Mouse (Mus musculus) thymus, postnatal 0 days (tissue): Measurements from ENCODE around the gene Arfgef2. TPM values are rescaled to one million over a fixed set of nuclear protein-coding genes. Genes with fewer than 3 reads are reported as not detected.

Experiments used
- DNase-seq: peaks from one replicate; pipeline ENCODE4 v3.0.0-alpha.2; 2015; ENCODE audit warnings: low spot score
- polyA plus RNA-seq: library from polyadenylated mRNA; unstranded; fragments of >200 nt; fragmentation: Nextera tagmentation; extraction: Ambion mirVana; gene quantifications from 2 replicates; pipeline ENCODE4 v1.2.1, GENCODE M21; 2015

The Arfgef2 gene
- polyA plus RNA-seq, 1 experiment from 2014 or later = 6.2 TPM

- no peak for DNase-seq
These were observed 851 bp downstream of the Arfgef2 start for GRCm38 (mm10) chr2:166806173-166806705.

- DNase-seq = no peak
These were observed 1.4 kb downstream of the Arfgef2 start for GRCm38 (mm10) chr2:166806813-166807212.

DNA sequence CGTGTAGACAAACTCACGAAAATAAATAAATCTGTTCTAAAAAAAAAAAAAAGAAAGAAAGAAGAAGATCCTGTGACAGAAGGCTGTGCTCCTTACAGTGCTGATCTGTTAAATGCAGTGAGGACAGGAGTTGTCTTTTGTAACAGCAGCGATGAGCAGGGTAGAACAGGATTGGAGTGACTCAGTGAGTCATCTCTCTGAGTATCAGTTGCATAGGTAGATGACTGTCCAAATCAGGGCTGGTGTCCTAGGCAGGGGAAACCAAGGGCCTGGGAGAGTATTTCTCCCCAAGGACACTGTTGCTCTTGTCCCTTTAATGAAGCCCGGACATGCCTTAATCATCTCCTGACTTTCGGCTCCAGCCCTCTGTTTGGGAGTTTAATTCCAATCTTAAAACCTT lies 4.1 kb downstream of the Arfgef2 start:
- DNase-seq = no peak

DNA sequence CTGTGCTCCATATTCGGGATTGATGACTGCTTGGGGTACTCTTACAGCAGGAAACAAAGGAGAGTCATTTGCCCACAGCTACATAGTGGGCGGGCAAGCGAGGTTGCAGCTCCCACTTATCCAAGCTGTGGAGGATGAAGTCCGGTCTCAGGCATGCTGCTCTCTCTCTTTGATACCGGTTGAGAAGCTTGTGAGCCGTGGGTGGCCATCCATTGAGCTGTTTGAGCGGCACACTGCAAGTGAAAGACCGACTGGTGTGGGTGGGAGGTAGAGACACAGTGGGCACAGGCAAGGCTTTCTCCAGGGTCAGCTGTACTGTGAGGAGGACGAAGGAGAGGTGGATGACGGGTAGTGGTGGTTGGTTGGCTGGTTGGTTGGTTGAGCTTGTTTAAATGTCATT lies 5.4 kb downstream of the Arfgef2 start:
- no peak for DNase-seq

DNA sequence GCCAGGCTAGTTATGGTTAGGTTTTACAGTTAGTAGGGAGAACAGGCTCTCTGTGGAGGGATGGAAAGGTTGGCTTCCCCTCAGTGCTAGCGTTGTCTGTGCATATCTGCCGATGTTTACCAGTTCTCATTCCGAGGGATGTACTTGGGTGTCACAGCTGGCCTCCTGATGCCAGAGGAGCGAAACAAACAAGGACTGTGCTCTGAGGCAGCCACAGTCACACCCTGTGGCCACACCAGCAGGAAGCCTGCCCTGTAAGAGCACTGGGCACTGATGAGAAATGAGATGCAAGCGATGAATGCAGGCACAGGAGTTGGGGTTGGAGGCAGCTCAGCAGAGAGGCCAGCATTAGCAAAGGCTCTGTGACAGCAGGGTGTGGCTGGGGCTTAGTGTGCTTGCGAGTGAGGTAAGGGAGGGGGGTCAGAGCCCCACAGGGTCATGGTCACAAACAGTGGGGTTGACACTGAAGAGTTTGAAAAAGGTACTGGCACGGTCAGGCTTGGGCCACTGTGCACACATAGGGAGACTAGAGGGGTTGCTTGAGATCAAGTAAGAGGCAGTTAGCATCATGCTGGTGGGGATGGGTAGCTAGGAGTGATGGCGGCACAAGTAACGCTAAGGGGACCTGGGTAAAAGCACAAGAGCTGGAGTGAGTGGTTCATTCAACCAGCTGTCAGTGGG lies 13.2 kb downstream of the Arfgef2 start:
- DNase-seq = no peak

GRCm38 (mm10) chr2:166819849-166820248 lies 14.5 kb downstream of the Arfgef2 start:
- DNase-seq = no peak

DNA sequence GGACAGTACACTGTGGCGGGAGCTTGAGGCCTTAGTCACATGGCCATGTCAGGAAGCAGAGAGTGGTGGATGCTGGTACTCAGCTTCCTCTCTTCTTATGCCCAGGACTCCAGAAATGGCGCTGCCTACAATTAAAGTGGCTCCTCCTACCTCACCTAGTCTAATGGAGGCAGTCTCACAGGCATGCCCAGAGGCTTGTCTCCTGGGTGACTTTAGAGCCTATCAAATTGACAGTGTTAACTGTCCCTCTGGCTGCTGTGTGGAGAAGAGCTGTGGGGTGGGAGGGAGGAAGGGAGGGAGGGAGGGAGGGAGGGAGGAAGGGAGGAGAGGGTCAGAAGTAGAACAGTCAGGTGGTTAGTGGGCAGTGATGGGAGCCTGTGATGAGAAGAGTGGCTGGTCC lies 15.5 kb downstream of the Arfgef2 start:
- DNase-seq = no peak

- no peak for DNase-seq
These were observed 16.0 kb downstream of the Arfgef2 start for GRCm38 (mm10) chr2:166821406-166821805.

- no peak for DNase-seq
These were observed 16.9 kb downstream of the Arfgef2 start for GRCm38 (mm10) chr2:166822119-166822826.

DNA sequence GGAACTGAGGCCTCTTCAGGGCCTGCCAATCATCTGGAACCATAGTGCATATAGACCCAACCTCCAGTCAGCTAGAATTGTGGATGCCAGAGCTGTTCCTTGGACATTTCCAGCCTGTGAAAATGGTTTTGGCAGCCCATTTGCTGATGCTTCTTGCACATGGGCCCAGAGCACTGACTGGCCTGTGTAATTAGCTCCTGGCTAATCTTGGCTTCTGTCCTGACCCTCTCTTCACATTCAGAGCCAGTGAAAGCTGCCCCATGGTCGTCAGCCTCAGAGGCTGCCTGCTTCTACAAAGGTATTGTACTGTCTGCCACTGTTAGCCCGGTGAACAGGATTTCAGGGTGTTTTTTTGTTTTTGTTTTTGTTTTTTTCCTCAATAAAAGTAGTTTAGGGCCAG lies 17.5 kb downstream of the Arfgef2 start:
- no peak for DNase-seq

DNA sequence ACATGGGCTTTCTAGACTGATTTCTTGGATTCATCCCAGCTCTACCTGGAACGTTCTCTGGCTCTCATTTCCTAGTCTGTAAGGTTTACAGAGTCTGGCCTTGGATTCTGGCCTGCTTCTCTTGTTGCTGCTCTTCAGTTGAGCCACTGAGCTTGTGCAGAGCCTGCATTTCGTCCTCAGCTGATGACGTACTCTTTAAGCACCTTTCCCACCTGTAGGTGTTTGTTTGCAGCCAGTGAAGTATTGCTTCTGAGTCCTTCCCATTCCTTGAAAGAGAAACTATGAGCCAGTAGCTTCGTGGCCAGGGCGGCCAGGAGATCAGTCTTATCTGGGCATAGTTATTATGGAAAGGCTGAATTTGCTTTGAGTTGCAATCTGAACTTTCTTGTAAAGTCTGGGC lies 19.0 kb downstream of the Arfgef2 start:
- DNase-seq = no peak

- DNase-seq = no peak
These were observed 19.6 kb downstream of the Arfgef2 start for GRCm38 (mm10) chr2:166824998-166825397.

- DNase-seq = peak; percentile 48
These were observed 21.3 kb downstream of the Arfgef2 start for GRCm38 (mm10) chr2:166826491-166827224.

- DNase-seq = no peak
These were observed 22.9 kb downstream of the Arfgef2 start for GRCm38 (mm10) chr2:166828306-166828705.

DNA sequence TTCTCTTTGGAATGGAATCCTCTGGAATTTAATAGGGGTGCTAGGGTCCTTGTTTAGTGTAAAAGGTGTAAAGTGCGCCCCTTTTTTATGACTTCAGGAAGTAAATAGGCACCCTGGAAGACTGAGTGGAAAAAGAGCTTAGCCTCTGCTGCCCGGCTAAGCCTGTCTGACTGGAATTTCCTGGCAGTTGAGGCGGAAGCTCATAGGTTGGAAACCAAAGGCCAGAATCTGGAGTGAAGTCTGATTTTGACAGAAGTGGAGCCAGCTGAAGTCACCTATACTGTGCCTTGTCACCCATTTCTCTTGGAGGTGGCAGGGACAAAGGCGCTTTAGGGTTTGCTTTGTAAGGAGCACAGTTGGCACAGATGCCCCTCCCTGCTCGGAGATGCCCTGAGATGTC lies 25.0 kb downstream of the Arfgef2 start:
- no peak for DNase-seq

DNA sequence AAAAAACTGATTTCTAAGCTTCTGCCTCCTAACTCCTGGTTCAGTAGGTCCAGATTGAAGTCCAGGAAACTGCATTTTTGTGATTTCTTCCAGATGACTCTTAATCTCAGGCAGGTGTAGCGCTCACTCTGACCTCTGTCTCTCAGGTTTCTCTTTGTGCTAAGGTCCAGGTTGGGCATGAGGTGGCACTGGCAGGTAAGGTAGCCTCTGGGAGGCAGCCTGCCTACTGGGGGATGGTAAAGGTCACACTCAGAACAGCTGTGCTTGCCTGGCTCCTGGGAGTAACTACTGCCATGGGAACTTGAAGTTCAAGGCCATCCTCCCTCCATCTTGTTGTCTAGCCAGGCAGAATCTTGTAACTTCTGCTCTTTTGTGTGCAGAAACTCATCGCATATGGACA lies 28.7 kb downstream of the Arfgef2 start:
- DNase-seq = no peak

DNA sequence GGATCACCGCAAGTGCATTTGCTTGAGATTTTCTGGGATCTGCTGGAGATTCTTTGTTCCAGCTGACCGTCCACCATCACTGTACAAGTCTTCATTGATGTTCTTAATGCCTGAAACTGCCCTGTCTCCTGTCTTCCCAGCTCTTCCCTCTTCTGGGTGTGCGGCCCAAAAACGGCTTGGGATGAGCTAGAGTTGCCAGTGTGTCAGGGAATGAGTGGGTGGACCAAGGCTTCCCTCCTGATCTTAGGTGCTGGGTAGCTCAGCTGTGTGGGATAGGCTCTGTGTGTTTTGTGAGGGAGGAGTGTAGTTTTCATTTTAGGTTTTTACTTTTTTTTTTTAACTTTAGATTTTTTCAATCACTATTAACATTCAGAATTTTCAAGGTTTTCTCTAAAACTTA lies 29.4 kb downstream of the Arfgef2 start:
- no peak for DNase-seq

DNA sequence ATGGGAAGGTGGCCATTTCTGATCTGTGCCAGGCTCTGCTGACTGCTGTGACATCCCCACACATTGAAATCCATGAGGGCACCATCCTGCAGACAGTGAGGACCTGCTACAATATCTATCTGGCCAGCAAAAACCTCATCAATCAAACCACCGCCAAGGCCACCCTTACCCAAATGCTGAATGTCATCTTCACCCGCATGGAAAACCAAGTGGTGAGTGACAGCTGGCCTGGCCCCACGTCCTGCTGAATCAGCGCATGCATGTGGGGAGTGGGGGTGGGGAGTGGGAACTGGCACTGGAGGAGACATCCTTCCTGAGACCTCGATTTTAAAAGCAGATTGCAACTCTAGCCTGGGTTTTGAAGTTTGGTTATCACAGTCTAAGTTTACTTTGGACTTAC lies 30.2 kb downstream of the Arfgef2 start:
- no peak for DNase-seq

GRCm38 (mm10) chr2:166841813-166842212 lies 36.4 kb downstream of the Arfgef2 start:
- DNase-seq = no peak

GRCm38 (mm10) chr2:166850691-166851090 lies 45.3 kb downstream of the Arfgef2 start:
- no peak for DNase-seq

GRCm38 (mm10) chr2:166852270-166852669 lies 46.9 kb downstream of the Arfgef2 start:
- DNase-seq = no peak

- DNase-seq = no peak
These were observed 50.4 kb downstream of the Arfgef2 start for GRCm38 (mm10) chr2:166855771-166856170.
